Mouse (Mus musculus) MEL (cell line): ENCODE results near the gene Mcat. TPM values are rescaled to one million over a fixed set of nuclear protein-coding genes. Genes with fewer than 3 reads are reported as not detected.

Experiments
- DNase-seq: peaks from one replicate; pipeline ENCODE4 v3.0.0; 2011; ENCODE audit warnings: low read depth, low spot score
- H3K27ac ChIP-seq: 2 replicates; pipeline ENCODE4 v1.5.1; 2012; ENCODE audit warnings: low read depth, mild to moderate bottlenecking, control low read depth, low read length, moderate library complexity; ENCODE audit not compliant: control insufficient read depth
- H3K27me3 ChIP-seq, 2 experiments: fragments of 150-350 bp in 1 of 2; sonication (generic) in 1 of 2; 2 replicates each; pipeline ENCODE4 v1.6.1; 2012; ENCODE audit warnings: low read length in 2 of 2, mild to moderate bottlenecking in 2 of 2, improper control_type of control experiment in 1 of 2, moderate library complexity in 1 of 2; ENCODE audit not compliant: insufficient read depth in 2 of 2, control insufficient read depth in 1 of 2
- H3K36me3 ChIP-seq, 2 experiments: 2 replicates each; pipeline ENCODE4 v1.6.1; 2012 to 2014; ENCODE audit warnings: low read length in 2 of 2, improper control_type of control experiment in 1 of 2, inconsistent platforms in 1 of 2, mild to moderate bottlenecking in 1 of 2; ENCODE audit not compliant: insufficient read depth in 2 of 2, control insufficient read depth in 1 of 2
- H3K4me1 ChIP-seq, 2 experiments: fragments of 150-350 bp in 1 of 2; sonication (generic) in 1 of 2; 2 replicates each; pipeline ENCODE4 v1.6.1; 2012; ENCODE audit warnings: low read length in 2 of 2, improper control_type of control experiment in 1 of 2, mild to moderate bottlenecking in 1 of 2; ENCODE audit not compliant: insufficient read depth in 2 of 2, control insufficient read depth in 1 of 2
- H3K4me3 ChIP-seq, 2 experiments: fragments of 150-350 bp in 1 of 2; sonication (generic) in 1 of 2; 2 replicates each; pipeline ENCODE4 v1.5.1; 2012; ENCODE audit warnings: low read depth in 2 of 2, low read length in 2 of 2, mild to moderate bottlenecking in 2 of 2, moderate library complexity in 2 of 2, control low read depth in 1 of 2, improper control_type of control experiment in 1 of 2; ENCODE audit not compliant: control insufficient read depth in 1 of 2, insufficient read depth in 1 of 2
- H3K79me2 ChIP-seq: 2 replicates; pipeline ENCODE4 v1.6.1; 2012; ENCODE audit warnings: mild to moderate bottlenecking, low read length, moderate library complexity; ENCODE audit not compliant: control insufficient read depth, poor library complexity, insufficient read depth
- H3K9ac ChIP-seq: 2 replicates; pipeline ENCODE4 v1.6.1; 2012; ENCODE audit warnings: low read depth, mild to moderate bottlenecking, control low read depth, low read length, moderate library complexity; ENCODE audit not compliant: control insufficient read depth, poor library complexity, severe bottlenecking
- H3K9me3 ChIP-seq: fragments of 150-350 bp; sonication (generic); replicated peaks from 2 replicates; pipeline ENCODE4 v1.6.1; 2012; ENCODE audit warnings: mild to moderate bottlenecking, low read length, improper control_type of control experiment, moderate library complexity; ENCODE audit not compliant: insufficient read depth
- CHD2 ChIP-seq: IDR thresholded peaks from 2 replicates; pipeline ENCODE4 v1.6.1; 2011; ENCODE audit warnings: low read length, improper control_type of control experiment
- E2F4 ChIP-seq: IDR thresholded peaks from 2 replicates; pipeline ENCODE4 v1.6.1; 2011; ENCODE audit warnings: low read depth, low read length, improper control_type of control experiment, borderline replicate concordance
- ETS1 ChIP-seq: IDR thresholded peaks from 2 replicates; pipeline ENCODE4 v1.6.1; 2012; ENCODE audit warnings: low read depth, mild to moderate bottlenecking, inconsistent platforms, low read length, improper control_type of control experiment, moderate library complexity
- GABPA ChIP-seq: IDR thresholded peaks from 2 replicates; pipeline ENCODE4 v1.6.1; 2012; ENCODE audit warnings: low read depth, mild to moderate bottlenecking, inconsistent platforms, low read length, improper control_type of control experiment, moderate library complexity
- GATA1 ChIP-seq: IDR thresholded peaks from 2 replicates; pipeline ENCODE4 v1.6.1; 2011; ENCODE audit warnings: low read depth, low read length, improper control_type of control experiment
- JUND ChIP-seq: IDR thresholded peaks from 2 replicates; pipeline ENCODE4 v1.6.1; 2011; ENCODE audit warnings: low read depth, mild to moderate bottlenecking, improper control_type of control experiment, low read length
- KAT2A ChIP-seq: conservative IDR thresholded peaks from 2 replicates; pipeline ENCODE4 v1.6.1; 2012; ENCODE audit warnings: low read depth, low read length, improper control_type of control experiment, inconsistent platforms
- MAFK ChIP-seq: IDR thresholded peaks from 2 replicates; pipeline ENCODE4 v1.6.1; 2011; ENCODE audit warnings: low read depth, mild to moderate bottlenecking, low read length, improper control_type of control experiment, borderline replicate concordance
- MAX ChIP-seq: IDR thresholded peaks from 2 replicates; pipeline ENCODE4 v1.6.1; 2011; ENCODE audit warnings: low read length, improper control_type of control experiment
- MAZ ChIP-seq: IDR thresholded peaks from 2 replicates; pipeline ENCODE4 v1.6.1; 2012; ENCODE audit warnings: low read depth, mild to moderate bottlenecking, inconsistent platforms, low read length, improper control_type of control experiment
- MEF2A ChIP-seq: IDR thresholded peaks from 2 replicates; pipeline ENCODE4 v1.6.1; 2014; ENCODE audit warnings: low read depth, mild to moderate bottlenecking, inconsistent platforms, low read length, improper control_type of control experiment; ENCODE audit not compliant: poor library complexity, insufficient replicate concordance, severe bottlenecking; ENCODE audit errors: extremely low read depth
- MXI1 ChIP-seq: IDR thresholded peaks from 2 replicates; pipeline ENCODE4 v1.6.1; 2011; ENCODE audit warnings: mild to moderate bottlenecking, low read depth, low read length, improper control_type of control experiment
- MYB ChIP-seq: IDR thresholded peaks from 2 replicates; pipeline ENCODE4 v1.6.1; 2011; ENCODE audit warnings: mild to moderate bottlenecking, low read depth, low read length, improper control_type of control experiment
- NELFE ChIP-seq: IDR thresholded peaks from 2 replicates; pipeline ENCODE4 v1.6.1; 2011; ENCODE audit warnings: low read depth, low read length, improper control_type of control experiment
- NRF1 ChIP-seq: IDR thresholded peaks from 2 replicates; pipeline ENCODE4 v1.6.1; 2014; ENCODE audit warnings: low read depth, mild to moderate bottlenecking, inconsistent platforms, low read length, improper control_type of control experiment, moderate library complexity; ENCODE audit not compliant: poor library complexity, insufficient read depth, severe bottlenecking
- POLR2A ChIP-seq, 2 experiments: IDR thresholded peaks; 2 replicates each; pipeline ENCODE4 v1.6.1; 2011 to 2012; ENCODE audit warnings: low read length in 2 of 2, mild to moderate bottlenecking in 2 of 2, control low read depth in 1 of 2, improper control_type of control experiment in 1 of 2, low read depth in 1 of 2, moderate library complexity in 1 of 2; ENCODE audit not compliant: control insufficient read depth in 1 of 2, insufficient read depth in 1 of 2, poor library complexity in 1 of 2
- POLR2AphosphoS2 ChIP-seq: IDR thresholded peaks from 2 replicates; pipeline ENCODE4 v1.6.1; 2011; ENCODE audit warnings: low read length, improper control_type of control experiment
- POLR2AphosphoS5 ChIP-seq: IDR thresholded peaks from 2 replicates; pipeline ENCODE4 v1.6.1; 2012; ENCODE audit warnings: low read depth, borderline replicate concordance, mild to moderate bottlenecking, inconsistent platforms, low read length, moderate library complexity, mixed read lengths
- RAD21 ChIP-seq: IDR thresholded peaks from 2 replicates; pipeline ENCODE4 v1.6.1; 2011; ENCODE audit warnings: mild to moderate bottlenecking, low read depth, low read length, improper control_type of control experiment
- RCOR1 ChIP-seq: IDR thresholded peaks from 2 replicates; pipeline ENCODE4 v1.6.1; 2012; ENCODE audit warnings: low read depth, mild to moderate bottlenecking, inconsistent platforms, low read length, improper control_type of control experiment
- SIN3A ChIP-seq: IDR thresholded peaks from 2 replicates; pipeline ENCODE4 v1.6.1; 2012; ENCODE audit warnings: low read length, improper control_type of control experiment, inconsistent platforms
- SMC3 ChIP-seq: IDR thresholded peaks from 2 replicates; pipeline ENCODE4 v1.6.1; 2011; ENCODE audit warnings: low read depth, low read length, improper control_type of control experiment
- TBP ChIP-seq: IDR thresholded peaks from 2 replicates; pipeline ENCODE4 v1.8.0; 2011; ENCODE audit warnings: low read depth, low read length, improper control_type of control experiment
- TCF12 ChIP-seq: IDR thresholded peaks from 2 replicates; pipeline ENCODE4 v1.6.1; 2014; ENCODE audit warnings: low read depth, mild to moderate bottlenecking, inconsistent platforms, low read length, improper control_type of control experiment, moderate library complexity
- UBTF ChIP-seq: IDR thresholded peaks from 2 replicates; pipeline ENCODE4 v1.6.1; 2012; ENCODE audit warnings: low read depth, mild to moderate bottlenecking, inconsistent platforms, low read length, improper control_type of control experiment, moderate library complexity, borderline replicate concordance; ENCODE audit not compliant: insufficient read depth
- USF1 ChIP-seq: IDR thresholded peaks from 2 replicates; pipeline ENCODE4 v1.6.1; 2014; ENCODE audit warnings: low read depth, mild to moderate bottlenecking, inconsistent platforms, low read length, improper control_type of control experiment, moderate library complexity
- ZC3H11A ChIP-seq: IDR thresholded peaks from 2 replicates; pipeline ENCODE4 v1.6.1; 2012; ENCODE audit warnings: low read depth, mild to moderate bottlenecking, inconsistent platforms, low read length, improper control_type of control experiment
- ZKSCAN1 ChIP-seq: IDR thresholded peaks from 2 replicates; pipeline ENCODE4 v1.6.1; 2012; ENCODE audit warnings: low read depth, mild to moderate bottlenecking, inconsistent platforms, low read length, improper control_type of control experiment, moderate library complexity
- ZNF384 ChIP-seq: IDR thresholded peaks from 2 replicates; pipeline ENCODE4 v1.6.1; 2012; ENCODE audit warnings: low read depth, mild to moderate bottlenecking, inconsistent platforms, low read length, improper control_type of control experiment
- polyA plus RNA-seq, 2 experiments: library from polyadenylated mRNA; stranded (reverse) in 1 of 2; unstranded in 1 of 2; fragments of >175 nt in 1 of 2; fragments of >200 nt in 1 of 2; gene quantifications; 2 replicates each; pipeline versions ENCODE4 v1.2.1 to v1.2.4; 2012; ENCODE audit warnings: low replicate concordance in 2 of 2, low read depth in 1 of 2; ENCODE audit not compliant: insufficient read length in 2 of 2, insufficient read depth in 1 of 2, missing spikeins in 1 of 2
- total RNA-seq: library from RNA; depleted of rRNA; stranded (reverse); fragments of 300-350 nt; gene quantifications from 2 replicates; pipeline ENCODE4 v1.2.3, GENCODE M21; 2012

Gene Mcat
- total and polyA plus RNA-seq, 3 experiments: 28.8 to 35.9 TPM; not detected in 1

DNA sequence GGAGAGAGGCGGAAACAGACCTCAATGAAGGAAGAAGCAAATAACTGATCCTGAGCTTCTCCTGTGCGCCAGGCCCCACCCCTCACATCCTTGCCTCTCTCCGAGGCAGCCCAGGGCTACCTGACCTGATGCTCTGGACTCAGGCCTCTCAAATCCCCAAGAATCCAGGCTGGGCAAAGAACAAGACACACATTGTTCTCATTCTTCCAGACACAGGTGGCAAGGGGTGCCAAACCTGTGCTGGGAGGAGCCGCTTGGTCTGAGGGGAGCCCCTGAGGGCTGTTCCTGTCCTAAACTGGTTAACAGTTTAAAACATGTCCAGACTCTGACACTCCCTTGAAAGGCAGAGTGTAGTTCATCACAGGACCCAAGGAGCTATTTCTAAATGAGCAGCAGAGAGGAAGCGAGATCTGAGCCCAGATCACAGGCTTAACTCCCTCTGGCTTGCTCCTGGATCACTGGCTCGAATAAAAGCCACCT, 21.2 kb upstream of the Mcat start:
- Histone ChIP-seq H3K9ac (no peak overlapping the region), H3K27ac (no peak overlapping the region), H3K4me1 (peaks cover 0 to 7% of the 10 kb centered on the region in 2 experiments; a peak in 3 of 4 replicates), H3K4me3 (no peak overlapping the region), H3K27me3 (no peaks in the 10 kb centered on the region), H3K79me2 (peaks cover under 1% of the 10 kb centered on the region; the same call in 1 of the 2 replicates), H3K9me3 (no peaks in the 10 kb centered on the region), H3K36me3 (peaks cover 6 to 11% of the 10 kb centered on the region in 2 experiments)
- no peak for DNase-seq
- TF ChIP-seq TBP (no peak), SMC3 (no peak), TCF12 (no peak), RAD21 (no peak), ZKSCAN1 (no peak), MYB (no peak), MXI1 (no peak), ZC3H11A (no peak), RCOR1 (no peak), POLR2AphosphoS2 (no peak), USF1 (no peak), NRF1 (no peak), CHD2 (no peak), GABPA (no peak), GATA1 (no peak), ZNF384 (no peak), E2F4 (no peak), MEF2A (no peak)

DNA sequence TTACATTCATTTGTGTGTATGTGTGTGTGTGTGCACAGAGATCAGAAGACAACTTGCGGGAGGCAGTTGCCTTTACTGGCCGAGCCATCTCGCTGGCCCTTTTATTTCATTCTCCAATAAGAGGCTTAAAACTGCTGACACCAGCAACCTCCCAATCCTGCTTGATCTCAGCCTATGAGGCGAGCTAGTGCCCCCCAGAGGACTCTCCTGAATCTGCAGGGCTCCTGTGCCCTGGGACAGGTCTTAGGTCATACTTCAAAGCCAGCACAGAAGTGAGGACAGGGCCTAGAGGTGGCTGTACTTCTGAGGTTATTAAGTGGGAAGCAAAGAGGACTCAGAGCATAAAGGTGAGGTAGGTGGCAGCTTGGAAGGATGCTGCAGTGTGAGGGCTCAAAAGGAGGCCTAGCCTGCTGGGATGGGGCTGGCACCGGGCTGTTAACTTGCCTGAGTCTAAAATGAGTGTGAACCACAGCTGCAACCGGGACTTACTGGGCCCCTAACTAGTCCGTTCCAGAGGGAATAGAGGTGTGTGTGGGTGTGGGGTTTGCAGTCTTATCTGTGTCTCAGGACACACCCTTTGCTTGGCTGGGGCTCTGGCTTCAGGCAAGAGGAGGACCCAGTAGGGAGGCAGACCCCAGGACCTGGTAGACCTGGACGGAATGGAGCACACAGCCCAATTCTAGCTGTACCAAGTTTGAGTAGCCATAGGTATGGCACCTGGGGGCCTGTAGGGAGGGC, 20.0 kb upstream of the Mcat start:
- DNase-seq: peak; percentile 69
- H3K9me3 ChIP-seq: no peaks in the 10 kb centered on the region
- no peak overlapping the region for H3K9ac ChIP-seq
- H3K27ac ChIP-seq: no peak overlapping the region
- no peaks in the 10 kb centered on the region for H3K27me3 ChIP-seq
- H3K4me3 ChIP-seq: no peak overlapping the region
- H3K36me3 ChIP-seq: peaks cover 6 to 13% of the 10 kb centered on the region in 2 experiments
- no peaks in the 10 kb centered on the region for H3K79me2 ChIP-seq
- peaks cover 0 to 7% of the 10 kb centered on the region in 2 experiments; a peak in 3 of 4 replicates for H3K4me1 ChIP-seq
- TF ChIP-seq RAD21: peak; percentile 41
- TF ChIP-seq GATA1: no peak
- TF ChIP-seq SIN3A: no peak
- no peak for TF ChIP-seq POLR2A (IDR thresholded peaks at IDR 0.05; ENCODE audit: control insufficient read depth in 1 of 2, insufficient read depth in 1 of 2, low read depth in 1 of 2, low read length in 2 of 2, poor library complexity in 1 of 2)
- TF ChIP-seq ZNF384: no peak
- TF ChIP-seq JUND: no peak
- TF ChIP-seq KAT2A: no peak
- no peak for TF ChIP-seq TBP
- no peak for TF ChIP-seq NELFE
- peak; percentile 33 for TF ChIP-seq SMC3
- no peak for TF ChIP-seq MAX
- no peak for TF ChIP-seq POLR2AphosphoS5
- TF ChIP-seq MAZ: no peak
- TF ChIP-seq NRF1: no peak
- TF ChIP-seq ZKSCAN1: no peak
- no peak for TF ChIP-seq USF1
- no peak for TF ChIP-seq RCOR1
- TF ChIP-seq MYB: no peak
- peak; percentile 87 for TF ChIP-seq MAFK
- TF ChIP-seq UBTF: no peak
- no peak for TF ChIP-seq ETS1
